Mouse (Mus musculus) neural tube, embryonic 13.5 days (tissue): ENCODE measurements around the gene Fam240a. TPM values are rescaled to one million over a fixed set of nuclear protein-coding genes. Genes with fewer than 3 reads are reported as not detected.

ENCODE experiments used
- ATAC-seq: fragments of 200-750 bp; cut with Nextera tagmentation; 2 replicates; pipeline ENCODE4 v1.8.0; 2017; ENCODE audit warnings: low read depth, mild to moderate bottlenecking, moderate TSS enrichment, moderate library complexity
- H3K27ac ChIP-seq: fragments of 300-500 bp; sonication (generic); replicated peaks from 2 replicates; pipeline ENCODE4 v1.5.1; 2015; ENCODE audit warnings: moderate library complexity, mild to moderate bottlenecking, inconsistent platforms
- H3K27me3 ChIP-seq: fragments of 300-500 bp; sonication (generic); 2 replicates; pipeline ENCODE4 v1.6.1; 2015; ENCODE audit warnings: mild to moderate bottlenecking, inconsistent platforms
- H3K36me3 ChIP-seq: fragments of 300-500 bp; sonication (generic); 2 replicates; pipeline ENCODE4 v1.6.1; 2015; ENCODE audit warnings: mild to moderate bottlenecking, inconsistent platforms
- H3K4me1 ChIP-seq: fragments of 300-500 bp; sonication (generic); replicated peaks from 2 replicates; pipeline ENCODE4 v1.6.1; 2015; ENCODE audit warnings: inconsistent platforms
- H3K4me2 ChIP-seq: fragments of 300-500 bp; sonication (generic); 2 replicates; pipeline ENCODE4 v1.6.1; 2015; ENCODE audit warnings: inconsistent platforms, mild to moderate bottlenecking, moderate library complexity
- H3K4me3 ChIP-seq: fragments of 300-500 bp; sonication (generic); 2 replicates; pipeline ENCODE4 v1.5.1; 2015; ENCODE audit warnings: mild to moderate bottlenecking, inconsistent platforms
- H3K9ac ChIP-seq: fragments of 300-500 bp; sonication (generic); 2 replicates; pipeline ENCODE4 v1.6.1; 2015; ENCODE audit warnings: moderate library complexity, mild to moderate bottlenecking, inconsistent platforms
- H3K9me3 ChIP-seq: fragments of 300-500 bp; sonication (generic); 2 replicates; pipeline ENCODE4 v1.6.1; 2016; ENCODE audit warnings: inconsistent platforms
- WGBS: fragments of 180-500 bp; shearing (Covaris S2); methylation state at CpG from one replicate; pipeline ENCODE4 v1.1.7; 2015; 5-methylcytosine and 5-hydroxymethylcytosine counted together
- polyA plus RNA-seq: library from polyadenylated mRNA; unstranded; fragments of >200 nt; fragmentation: Nextera tagmentation; extraction: Ambion mirVana; gene quantifications from 2 replicates; pipeline ENCODE4 v1.2.1, GENCODE M21; 2015

Fam240a gene
- polyA plus RNA-seq, 1 experiment from 2014 or later: not detected

DNA sequence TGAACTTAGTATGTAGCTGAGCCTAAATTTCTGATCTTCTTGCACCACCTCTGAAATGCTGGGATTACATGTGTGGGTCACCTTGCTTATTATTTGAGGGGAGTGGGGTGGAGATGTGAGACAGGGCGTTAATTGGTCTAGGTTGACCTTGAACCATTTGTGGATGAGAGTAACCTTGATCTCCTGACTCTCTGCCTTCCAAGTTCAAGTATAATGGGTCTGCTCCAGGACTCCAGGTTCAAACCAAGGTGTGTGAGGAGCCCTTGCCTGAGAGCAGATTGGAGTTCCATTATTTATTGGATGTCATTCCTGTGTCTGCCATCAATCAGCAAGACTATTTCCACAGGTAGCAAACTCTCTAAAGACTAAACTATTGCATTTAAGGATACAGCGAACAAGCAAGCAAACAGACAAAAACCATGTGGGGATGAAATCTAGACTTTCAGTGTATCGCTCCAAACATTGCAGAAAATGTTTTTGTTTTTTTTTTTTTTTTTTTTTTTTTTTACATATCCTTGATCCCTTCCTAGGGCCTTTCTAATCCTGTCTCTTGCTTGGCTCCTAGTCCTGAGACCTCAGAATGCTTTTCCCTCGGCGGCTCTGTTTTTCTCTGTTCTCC, 36.4 kb upstream of the Fam240a start:
- 0 out of 2 replicates have a peak, but pooled peaks cover 11% of the 10 kb centered on the region for H3K4me1 ChIP-seq
- WGBS: 37% methylated on average over 5 of the region's 5 CpGs
- peaks cover 39% of the 10 kb centered on the region for H3K27me3 ChIP-seq
- peak overlapping the region; percentile 46 for H3K4me3 ChIP-seq
- ATAC-seq: no peak; the same call in 1 of the 2 replicates
- H3K36me3 ChIP-seq: no peaks in the 10 kb centered on the region
- peak overlapping the region; percentile 76 for H3K27ac ChIP-seq
- H3K9ac ChIP-seq: peak overlapping the region; percentile 70
- no peaks in the 10 kb centered on the region for H3K9me3 ChIP-seq
- peak overlapping the region; percentile 89 for H3K4me2 ChIP-seq

DNA sequence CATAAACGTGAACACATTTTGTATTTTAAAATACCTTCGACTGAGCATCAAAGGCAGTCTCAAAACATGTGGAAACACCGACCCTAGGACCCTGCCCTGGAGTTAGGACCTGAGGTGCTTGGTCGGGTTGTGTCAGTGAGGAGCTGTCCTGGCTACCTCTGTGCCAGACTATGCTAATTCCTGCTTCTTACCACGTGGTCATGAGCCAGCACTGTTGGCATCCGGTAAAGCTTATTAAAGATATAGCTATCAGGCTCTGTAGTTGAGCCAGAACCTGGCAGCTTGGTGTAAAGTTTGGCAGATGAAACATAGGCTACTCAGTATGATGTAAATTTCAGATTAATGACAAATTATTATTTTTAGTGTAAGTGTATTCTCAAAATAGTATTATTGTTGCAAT, 35.7 kb upstream of the Fam240a start:
- 65% methylated on average over 6 of the region's 6 CpGs for WGBS
- H3K4me1 ChIP-seq: peaks cover 16% of the 10 kb centered on the region; the same call in 1 of the 2 replicates

DNA sequence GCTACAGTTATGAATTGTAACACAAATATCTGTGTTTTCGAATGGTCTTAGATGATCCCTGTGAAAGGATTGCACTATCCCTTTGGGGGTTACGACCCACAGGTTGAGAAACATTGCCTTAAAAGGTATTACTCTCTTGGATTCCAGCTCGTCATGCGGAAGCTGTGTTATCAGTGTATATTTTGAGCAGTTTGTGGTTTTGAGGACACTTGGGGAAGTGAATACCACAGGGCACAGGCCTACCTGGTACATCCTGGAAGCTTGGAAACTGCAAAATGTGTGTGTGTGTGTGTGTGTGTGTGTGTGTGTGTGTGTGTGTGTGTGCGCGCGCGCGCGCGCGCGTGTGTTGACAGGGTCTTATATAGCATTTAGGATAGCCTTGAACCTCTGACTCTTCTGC, 35.2 kb upstream of the Fam240a start:
- H3K9me3 ChIP-seq: no peaks in the 10 kb centered on the region
- H3K4me3 ChIP-seq: no peak overlapping the region
- H3K9ac ChIP-seq: no peak overlapping the region
- H3K36me3 ChIP-seq: no peaks in the 10 kb centered on the region
- ATAC-seq: no peak
- no peak overlapping the region for H3K27ac ChIP-seq
- 97% methylated on average over 13 of the region's 13 CpGs for WGBS
- H3K27me3 ChIP-seq: peaks cover 51% of the 10 kb centered on the region
- H3K4me1 ChIP-seq: peaks cover 21% of the 10 kb centered on the region
- no peak overlapping the region for H3K4me2 ChIP-seq

More for the DNA sequence above, 35.7 kb upstream of the Fam240a start:
- ATAC-seq: no peak
- Histone ChIP-seq H3K4me3 (no peak overlapping the region), H3K27ac (no peak overlapping the region), H3K9me3 (no peaks in the 10 kb centered on the region), H3K36me3 (no peaks in the 10 kb centered on the region), H3K27me3 (peaks cover 46% of the 10 kb centered on the region), H3K9ac (no peak overlapping the region), H3K4me2 (no peak overlapping the region)

DNA sequence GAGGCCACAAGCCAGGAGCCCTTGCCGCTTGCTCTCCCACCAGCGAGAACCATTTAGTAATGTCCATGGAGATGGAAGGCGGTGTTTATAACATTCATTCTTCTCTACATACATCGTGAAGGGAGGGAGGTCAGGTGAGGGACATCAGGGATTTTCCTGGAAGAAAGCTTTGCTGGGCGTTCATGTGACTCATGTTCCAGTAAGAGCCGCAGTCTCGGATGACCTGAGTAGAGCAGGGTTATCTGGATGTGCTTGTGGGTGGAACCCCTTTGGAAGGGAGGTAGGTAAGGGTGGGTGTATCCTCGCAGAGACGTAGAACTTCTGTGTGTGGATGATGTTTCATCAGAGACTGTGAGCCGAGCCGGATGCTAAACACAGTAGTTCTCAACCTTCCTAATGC, 34.7 kb upstream of the Fam240a start, which contains the start of gene Lrrc2:
Gene Lrrc2, plus strand, starts transcription at position 149 of the 400 bp plus-strand sequence.
- WGBS: 88% methylated on average over 11 of the region's 11 CpGs
- Histone ChIP-seq H3K4me1 (peaks cover 26% of the 10 kb centered on the region), H3K4me2 (no peak within 1 kb of the TSS), H3K27me3 (peaks cover 56% of the 10 kb centered on the region), H3K4me3 (no peak within 1 kb of the TSS), H3K36me3 (no peaks in the 10 kb centered on the region), H3K9me3 (no peaks in the 10 kb centered on the region), H3K9ac (no peak within 1 kb of the TSS), H3K27ac (no peak within 1 kb of the TSS)
- no peak for ATAC-seq

DNA sequence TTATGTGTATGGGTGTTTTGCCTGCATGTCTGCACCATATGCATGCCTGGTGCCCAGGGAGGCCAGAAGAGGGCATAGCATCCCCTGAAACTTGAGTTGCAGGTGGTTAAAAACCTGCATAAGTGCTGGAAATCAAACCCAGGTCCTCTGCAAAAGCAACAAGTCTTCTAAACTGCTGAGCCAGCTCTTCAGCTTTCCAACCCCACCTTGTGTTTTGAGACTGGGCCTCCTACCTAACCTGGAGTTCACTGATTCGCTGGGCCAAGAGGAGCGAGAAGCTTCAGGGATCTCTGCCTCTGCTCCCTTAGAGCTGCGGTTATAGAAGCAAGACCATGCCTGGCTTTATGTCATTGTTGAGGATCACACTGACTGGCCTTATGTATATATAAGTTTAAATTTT, 33.4 kb upstream of the Fam240a start:
- ATAC-seq: no peak
- no peak overlapping the region for H3K4me2 ChIP-seq
- no peak overlapping the region for H3K4me3 ChIP-seq
- H3K9me3 ChIP-seq: no peaks in the 10 kb centered on the region
- H3K36me3 ChIP-seq: no peaks in the 10 kb centered on the region
- 95% methylated on average over 3 of the region's 3 CpGs for WGBS
- H3K27ac ChIP-seq: no peak overlapping the region
- peaks cover 59% of the 10 kb centered on the region for H3K27me3 ChIP-seq
- H3K4me1 ChIP-seq: peaks cover 31% of the 10 kb centered on the region
- no peak overlapping the region for H3K9ac ChIP-seq

DNA sequence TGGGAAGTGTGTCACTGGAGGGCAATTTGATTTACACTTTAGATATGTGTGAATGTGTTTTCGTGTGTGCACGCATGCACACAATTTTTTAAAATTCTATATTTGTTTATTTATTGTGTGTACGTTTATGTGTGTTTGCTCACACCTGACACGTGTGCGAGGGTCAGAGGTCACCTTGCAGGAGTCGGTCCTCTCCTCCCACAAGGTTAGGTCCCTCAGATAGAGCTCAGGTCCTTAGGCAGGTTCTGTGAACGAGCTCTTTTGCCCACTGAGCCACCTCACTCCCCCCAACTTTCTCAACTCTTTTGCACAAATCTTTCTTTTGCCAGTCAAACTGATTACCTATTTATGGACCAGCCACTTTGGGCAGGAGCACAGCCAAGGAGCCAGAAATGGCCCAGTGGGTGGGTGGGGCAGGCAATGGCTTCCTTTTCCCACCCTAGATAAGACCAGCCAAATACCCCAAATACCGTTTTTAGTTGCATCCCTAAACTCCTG, 32.2 kb upstream of the Fam240a start:
- Histone ChIP-seq H3K9me3 (no peaks in the 10 kb centered on the region), H3K36me3 (no peaks in the 10 kb centered on the region), H3K4me1 (peaks cover 32% of the 10 kb centered on the region), H3K4me3 (no peak overlapping the region), H3K27me3 (peaks cover 61% of the 10 kb centered on the region), H3K27ac (no peak overlapping the region), H3K4me2 (no peak overlapping the region), H3K9ac (no peak overlapping the region)
- ATAC-seq: no peak
- WGBS: 58% methylated on average over 8 of the region's 8 CpGs

DNA sequence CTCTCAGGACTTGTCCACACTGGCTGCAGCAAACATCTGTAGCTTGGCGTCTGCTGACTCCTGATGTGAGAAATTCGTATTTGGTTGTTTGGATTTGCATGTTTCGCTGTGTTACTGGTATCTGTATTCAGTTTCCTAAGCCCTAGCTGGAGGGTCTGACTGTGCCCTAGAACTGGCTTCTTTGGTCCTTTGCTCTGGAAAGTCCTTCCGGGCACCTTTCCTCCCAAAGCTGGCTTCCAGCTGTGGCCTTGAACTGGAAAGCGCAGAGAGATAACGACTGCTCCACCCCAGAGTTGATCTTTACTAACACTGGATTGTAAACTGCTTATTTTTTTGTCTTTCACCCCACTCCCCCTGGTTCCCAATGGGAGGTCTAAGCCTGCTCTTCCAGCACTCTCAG, 31.2 kb upstream of the Fam240a start:
- ATAC-seq: no peak
- no peak overlapping the region for H3K4me3 ChIP-seq
- no peak overlapping the region for H3K4me2 ChIP-seq
- H3K4me1 ChIP-seq: peaks cover 30% of the 10 kb centered on the region
- H3K9ac ChIP-seq: no peak overlapping the region
- no peaks in the 10 kb centered on the region for H3K36me3 ChIP-seq
- WGBS: 30% methylated on average over 6 of the region's 6 CpGs
- no peaks in the 10 kb centered on the region for H3K9me3 ChIP-seq
- H3K27ac ChIP-seq: no peak overlapping the region
- peaks cover 60% of the 10 kb centered on the region for H3K27me3 ChIP-seq

DNA sequence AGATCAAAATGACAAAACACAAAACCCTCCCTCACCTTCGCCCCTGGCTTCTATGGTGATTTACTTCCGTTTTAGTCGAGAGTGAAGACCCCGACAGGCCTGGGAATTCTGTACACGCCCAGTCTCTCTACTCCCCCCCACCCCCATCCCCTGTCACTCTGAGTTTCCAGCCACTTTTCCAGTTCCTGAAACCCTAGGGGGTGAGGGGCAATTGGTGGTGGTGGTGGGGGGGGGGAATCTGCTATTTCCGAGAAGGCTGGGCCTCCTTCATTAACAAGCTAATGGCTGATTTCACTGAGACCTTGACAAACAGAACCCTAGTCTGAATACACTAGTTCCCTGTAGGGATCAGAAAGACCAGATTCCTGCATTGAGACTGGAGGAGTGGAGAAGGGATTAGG, 30.6 kb upstream of the Fam240a start:
- Histone ChIP-seq H3K9ac (no peak overlapping the region), H3K9me3 (no peaks in the 10 kb centered on the region), H3K27me3 (peaks cover 54% of the 10 kb centered on the region), H3K27ac (no peak overlapping the region), H3K4me2 (0 out of 2 replicates have a peak overlapping the region, but pooled peaks have one; percentile 7), H3K4me3 (no peak overlapping the region), H3K36me3 (no peaks in the 10 kb centered on the region), H3K4me1 (peaks cover 30% of the 10 kb centered on the region)
- no peak for ATAC-seq
- 6% methylated on average over 6 of the region's 6 CpGs for WGBS

DNA sequence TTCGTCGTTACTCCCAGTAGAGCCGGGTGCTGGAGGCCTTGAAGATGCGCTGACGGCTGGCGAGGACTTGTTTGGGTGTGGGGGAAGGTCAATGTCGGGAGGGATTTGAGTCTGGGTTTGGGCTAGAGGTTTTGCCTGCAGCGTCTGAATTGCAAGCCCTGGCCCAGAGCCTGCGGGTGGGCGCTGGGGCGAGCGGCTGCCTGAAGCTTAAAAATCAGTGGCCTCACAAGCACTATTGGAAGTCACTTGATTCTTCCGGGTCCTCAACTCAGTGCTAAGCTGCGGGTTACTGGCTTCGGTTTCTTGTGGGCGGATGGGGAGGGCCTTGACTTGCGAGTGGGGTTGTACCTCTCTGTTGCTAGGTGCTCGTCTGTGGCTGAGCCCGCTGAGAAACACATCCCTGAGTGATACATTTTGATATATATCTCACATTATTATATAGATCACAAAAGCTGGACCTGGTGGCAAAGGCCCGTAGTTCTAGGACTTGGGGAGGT, 29.9 kb upstream of the Fam240a start:
- Histone ChIP-seq H3K4me1 (peaks cover 30% of the 10 kb centered on the region), H3K36me3 (no peaks in the 10 kb centered on the region), H3K27ac (no peak overlapping the region), H3K4me2 (0 out of 2 replicates have a peak overlapping the region, but pooled peaks have one; percentile 7), H3K4me3 (no peak overlapping the region), H3K9ac (no peak overlapping the region), H3K27me3 (peaks cover 48% of the 10 kb centered on the region), H3K9me3 (no peaks in the 10 kb centered on the region)
- 8% methylated on average over 20 of the region's 20 CpGs for whole genome bisulfite sequencing
- no peak for ATAC-seq

DNA sequence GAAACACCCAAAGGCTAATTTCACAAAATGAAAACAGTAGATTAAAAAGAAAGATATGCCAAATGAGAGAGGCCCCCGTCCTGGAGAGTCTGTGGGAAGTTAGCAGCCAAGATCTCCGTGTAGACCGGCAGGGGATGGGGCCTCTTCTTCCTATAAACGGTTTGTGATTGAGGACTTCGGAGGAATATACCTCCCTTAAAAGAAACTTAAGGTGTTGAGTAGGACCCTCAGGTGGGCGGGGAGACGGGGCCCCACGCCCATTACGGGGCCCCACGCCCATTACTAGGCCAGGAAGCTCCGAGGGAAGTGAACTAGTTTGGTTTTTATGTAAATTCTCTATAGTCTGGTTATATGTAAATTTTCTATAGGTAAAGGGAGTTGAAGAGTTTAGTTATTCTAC, 29.3 kb upstream of the Fam240a start, which contains the start of gene Tdgf1:
Gene Tdgf1, minus strand, starts transcription at position 233 of the 400 bp plus-strand sequence.
- H3K4me2 ChIP-seq: peak within 1 kb of the TSS; percentile 26
- no peaks in the 10 kb centered on the region for H3K36me3 ChIP-seq
- H3K4me3 ChIP-seq: no peak within 1 kb of the TSS
- no peak within 1 kb of the TSS for H3K27ac ChIP-seq
- WGBS: 10% methylated on average over 11 of the region's 11 CpGs
- H3K27me3 ChIP-seq: peaks cover 41% of the 10 kb centered on the region
- ATAC-seq: no peak
- peaks cover 30% of the 10 kb centered on the region for H3K4me1 ChIP-seq
- H3K9ac ChIP-seq: no peak within 1 kb of the TSS
- no peaks in the 10 kb centered on the region for H3K9me3 ChIP-seq

DNA sequence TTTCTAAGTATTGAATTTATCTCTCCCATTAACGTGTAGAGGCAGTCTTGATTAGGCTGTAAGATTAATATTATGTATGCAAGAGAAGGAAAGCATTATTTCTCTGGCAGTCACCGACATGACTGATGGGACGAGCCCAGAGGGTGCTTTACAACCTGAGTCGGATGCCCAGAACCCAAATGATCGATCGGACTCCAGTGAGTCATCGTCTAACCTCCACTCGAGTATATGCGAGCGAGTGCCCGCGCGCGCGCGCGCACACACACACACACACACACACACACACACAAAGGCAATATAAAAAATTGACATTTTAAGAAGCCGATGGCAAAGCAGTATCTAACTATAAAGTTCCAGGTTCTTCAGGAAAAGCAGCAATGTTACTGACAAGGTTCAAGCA, 28.7 kb upstream of the Fam240a start:
- Histone ChIP-seq H3K36me3 (no peaks in the 10 kb centered on the region), H3K27me3 (peaks cover 40% of the 10 kb centered on the region), H3K27ac (no peak overlapping the region), H3K4me2 (peak overlapping the region; percentile 26), H3K9me3 (no peaks in the 10 kb centered on the region), H3K9ac (no peak overlapping the region), H3K4me1 (peaks cover 30% of the 10 kb centered on the region), H3K4me3 (no peak overlapping the region)
- ATAC-seq: peak; percentile 26; the same call in 1 of the 2 replicates
- WGBS: 8% methylated on average over 18 of the region's 18 CpGs

DNA sequence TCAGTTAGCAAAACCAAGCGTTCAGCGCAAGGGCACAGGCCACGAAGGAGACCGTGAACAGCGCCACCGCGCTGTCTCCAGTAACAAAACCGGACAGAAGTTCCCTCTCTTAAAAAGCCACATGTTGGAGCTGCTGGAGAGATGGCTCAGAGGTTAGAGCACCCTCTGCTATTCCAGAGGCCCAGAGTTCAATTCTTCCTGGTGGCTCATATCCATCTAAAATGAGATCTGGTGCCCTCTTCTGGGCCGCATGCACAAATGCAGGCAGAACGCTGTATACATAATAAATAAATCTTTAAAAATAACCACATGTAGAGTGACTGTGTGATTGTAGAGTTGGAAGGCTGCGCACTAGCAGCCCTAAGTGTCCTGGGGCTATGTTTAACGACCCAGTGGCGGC, 27.6 kb upstream of the Fam240a start:
- H3K27me3 ChIP-seq: peaks cover 40% of the 10 kb centered on the region
- no peak overlapping the region for H3K4me3 ChIP-seq
- H3K9me3 ChIP-seq: no peaks in the 10 kb centered on the region
- H3K9ac ChIP-seq: no peak overlapping the region
- peak; percentile 40; the same call in 1 of the 2 replicates for ATAC-seq
- no peak overlapping the region for H3K27ac ChIP-seq
- 33% methylated on average over 13 of the region's 13 CpGs for WGBS
- H3K4me2 ChIP-seq: no peak overlapping the region
- H3K36me3 ChIP-seq: no peaks in the 10 kb centered on the region
- peaks cover 30% of the 10 kb centered on the region for H3K4me1 ChIP-seq
